Mouse (Mus musculus): ENCODE data around the gene Ltb. TPM values are rescaled to one million over a fixed set of nuclear protein-coding genes. Genes with fewer than 3 reads are reported as not detected.
A peak's percentile ranks its signal among the peaks of the same experiment; 100 is the strongest.
"Not testable (repeated sequence)": the region's sequence is repeated elsewhere in the genome, so short reads cannot be mapped to it uniquely, and the experiment has no call there.

Gene Ltb
- polyA plus RNA-seq, 1 experiment from 2014 or later = 0.64 TPM

DNA sequence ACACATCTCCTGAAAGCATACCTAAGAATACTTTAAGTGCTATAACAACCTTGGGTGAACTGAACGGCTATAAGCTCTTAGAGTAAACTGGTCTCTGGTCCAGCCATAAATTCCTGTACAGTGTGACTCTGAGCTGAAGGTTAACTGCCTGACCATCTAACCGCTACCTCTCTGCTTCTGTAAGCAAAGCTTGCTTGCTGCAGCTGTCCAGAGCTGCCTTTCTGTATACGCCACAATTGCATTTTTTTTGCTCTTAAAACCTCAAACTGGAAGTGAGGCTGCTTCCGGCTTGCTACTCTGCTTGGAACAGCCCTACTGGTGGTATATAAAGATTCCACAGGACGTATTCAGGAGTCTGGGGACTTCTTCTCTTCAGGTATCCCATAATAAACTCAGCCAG is 38.4 kb downstream of the Ltb start:
- Histone ChIP-seq H3K36me3 (peaks cover 53% of the 10 kb centered on the region), H3K9me3 (no peaks in the 10 kb centered on the region), H3K4me1 (peaks cover 37% of the 10 kb centered on the region), H3K9ac (peak overlapping the region; percentile 94; the same call in 1 of the 2 replicates), H3K27me3 (replicated peaks) (no peaks in the 10 kb centered on the region), H3K27ac (replicated peaks) (peak overlapping the region; percentile 98), H3K4me2 (0 out of 2 replicates have a peak overlapping the region, but pooled peaks have one; percentile 25), H3K4me3 (no peak overlapping the region)
- WGBS = 75% methylated on average over 5 of the region's 5 CpGs
- no peak for ATAC-seq (ENCODE audit: extremely low read depth, insufficient number of reproducible peaks, low FRiP score, low TSS enrichment)

DNA sequence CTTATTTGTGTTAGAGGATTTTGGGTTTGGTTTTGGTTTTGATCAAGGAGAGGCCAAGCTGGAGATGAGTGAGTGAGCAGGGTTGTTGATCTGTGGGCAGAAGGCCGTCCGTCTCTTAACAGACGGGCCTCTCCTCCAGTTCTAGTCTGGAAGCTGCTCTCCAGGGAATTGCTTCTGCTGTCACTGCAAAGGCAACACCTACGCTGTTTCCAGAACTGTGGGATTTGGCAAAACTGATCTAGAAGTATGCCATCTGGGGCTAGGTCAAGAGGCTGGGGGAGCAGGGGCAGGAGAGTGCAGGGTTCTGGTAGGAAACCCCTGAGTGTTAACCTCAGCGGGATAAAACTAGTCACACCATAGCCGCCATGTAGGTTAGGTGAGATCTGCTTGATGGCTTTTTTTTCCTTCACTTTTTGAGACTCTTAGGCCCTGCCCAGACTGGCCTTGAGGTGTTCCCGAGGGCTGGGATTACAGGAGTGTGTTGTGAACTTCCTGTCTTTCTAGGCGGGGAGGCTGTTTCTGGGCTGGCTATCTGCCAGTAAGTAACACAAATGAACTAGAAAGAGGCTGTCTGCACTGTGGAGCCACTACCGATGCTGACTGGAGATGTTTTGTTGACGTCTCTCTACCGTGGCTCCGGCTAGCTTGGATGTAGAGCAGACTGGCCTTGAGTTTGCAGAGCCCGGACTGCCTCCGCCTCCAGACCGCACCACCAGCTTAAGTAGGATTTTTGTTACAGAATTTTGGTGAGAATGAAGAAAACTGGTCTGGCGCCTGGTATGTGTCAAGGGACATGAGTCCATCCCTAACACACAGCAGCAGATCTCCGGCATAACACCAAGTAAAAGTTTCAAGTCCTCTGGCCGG is 39.1 kb downstream of the Ltb start, which contains the start of gene Atp6v1g2:
Gene Atp6v1g2, plus strand, starts transcription at position 547 of the 867 bp plus-strand sequence.
- no peak for ATAC-seq (ENCODE audit: extremely low read depth, insufficient number of reproducible peaks, low FRiP score, low TSS enrichment)
- peak within 1 kb of the TSS; percentile 74 for H3K4me3 ChIP-seq
- H3K27me3 ChIP-seq (replicated peaks) = no peaks in the 10 kb centered on the region
- H3K27ac ChIP-seq (replicated peaks) = peak within 1 kb of the TSS; percentile 98
- no peaks in the 10 kb centered on the region for H3K9me3 ChIP-seq
- H3K4me2 ChIP-seq = peak within 1 kb of the TSS; percentile 91
- peaks cover 37% of the 10 kb centered on the region for H3K4me1 ChIP-seq
- peaks cover 47% of the 10 kb centered on the region for H3K36me3 ChIP-seq
- H3K9ac ChIP-seq = peak within 1 kb of the TSS; percentile 94
- 53% methylated on average over 18 of the region's 18 CpGs for WGBS

DNA sequence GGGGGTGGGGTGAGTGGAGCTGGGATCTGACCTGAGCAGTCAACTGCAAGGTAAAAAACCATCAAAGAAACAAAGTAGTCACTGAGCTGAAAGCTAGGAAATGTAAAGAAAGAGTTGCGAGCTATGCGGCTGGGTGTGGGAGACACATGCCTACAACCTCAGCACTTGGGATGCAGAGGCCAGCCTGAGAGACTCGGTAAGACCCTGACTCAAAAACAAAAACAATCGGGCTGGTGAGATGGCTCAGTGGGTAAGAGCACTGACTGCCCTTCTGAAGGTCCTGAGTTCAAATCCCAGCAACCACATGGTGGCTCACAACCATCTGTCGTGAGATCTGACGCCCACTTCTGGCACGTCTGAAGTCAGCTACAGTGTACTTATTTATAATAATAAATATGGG is 39.9 kb downstream of the Ltb start:
- peak overlapping the region; percentile 91 for H3K4me2 ChIP-seq
- H3K27me3 ChIP-seq (replicated peaks); H3K9me3 ChIP-seq; ATAC-seq (ENCODE audit: extremely low read depth, insufficient number of reproducible peaks, low FRiP score, low TSS enrichment): not testable (repeated sequence)
- H3K4me1 ChIP-seq = peaks cover 37% of the 10 kb centered on the region
- peak overlapping the region; percentile 98 for H3K27ac ChIP-seq (replicated peaks)
- WGBS = 76% methylated on average over 7 of the region's 7 CpGs
- peak overlapping the region; percentile 74 for H3K4me3 ChIP-seq
- H3K9ac ChIP-seq = peak overlapping the region; percentile 94
- H3K36me3 ChIP-seq = peaks cover 40% of the 10 kb centered on the region

DNA sequence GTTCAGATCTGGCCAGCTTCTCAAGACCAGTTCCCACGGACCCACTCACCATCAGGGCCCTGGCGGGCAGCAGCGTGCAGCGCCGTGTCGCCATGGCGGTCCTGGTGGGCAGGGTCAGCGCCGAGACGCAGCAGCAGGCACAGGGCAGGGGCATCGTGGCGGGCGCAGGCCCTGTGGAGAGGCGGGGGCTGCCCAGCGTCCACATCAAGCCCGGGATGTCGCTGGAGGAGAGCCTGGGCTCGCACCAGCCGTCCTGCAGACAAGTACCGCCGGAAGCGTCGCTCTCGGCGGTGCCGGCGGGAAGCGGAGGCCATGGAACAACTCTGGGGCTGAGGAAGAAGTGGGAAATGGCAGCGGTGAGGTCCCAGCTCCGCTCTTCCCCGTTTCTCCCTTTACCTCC is 40.7 kb downstream of the Ltb start:
- ATAC-seq (ENCODE audit: extremely low read depth, insufficient number of reproducible peaks, low FRiP score, low TSS enrichment) = no peak

DNA sequence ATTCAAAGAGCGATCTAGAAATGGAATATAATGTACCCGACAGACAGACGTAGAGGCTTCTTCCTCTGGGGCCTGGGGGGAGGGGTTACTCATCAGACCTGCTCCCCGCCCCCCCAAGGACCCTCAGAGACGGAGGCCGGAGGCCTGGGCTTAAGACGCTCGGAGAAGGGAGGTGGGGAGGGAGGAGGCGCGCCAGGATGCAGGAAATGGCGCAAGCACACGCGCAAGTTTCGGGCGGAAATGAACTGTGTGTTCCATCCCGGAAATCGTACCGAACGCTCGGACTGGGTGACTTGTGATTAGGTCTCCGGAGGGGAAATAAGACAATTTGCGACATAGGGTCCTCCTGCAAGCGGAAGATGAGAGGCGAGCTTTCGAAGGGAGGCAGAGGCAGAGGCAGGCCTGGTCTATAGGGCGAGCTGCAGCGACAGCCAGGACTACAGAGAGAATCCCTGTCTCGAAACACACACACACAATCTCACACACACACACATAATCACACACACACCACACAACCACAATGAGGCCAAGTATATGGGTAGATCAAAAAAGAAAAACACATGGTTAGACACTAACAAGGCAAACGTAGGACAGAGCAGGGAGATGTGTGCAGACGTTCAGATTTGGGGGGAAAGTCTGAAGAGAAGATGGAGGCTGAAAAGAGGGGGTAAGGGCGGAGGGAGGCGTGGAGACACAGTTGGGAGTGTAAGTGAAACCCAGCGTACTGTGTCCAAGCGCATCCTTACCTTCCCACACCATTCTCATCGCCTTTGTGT is 41.6 kb downstream of the Ltb start, which contains the start of gene Nfkbil1:
Gene Nfkbil1, minus strand, starts transcription at position 179 of the 776 bp plus-strand sequence.
- WGBS = under 1% methylated on average over 35 of the region's 35 CpGs
- Histone ChIP-seq H3K27me3 (replicated peaks) (no peaks in the 10 kb centered on the region), H3K4me2 (peak within 1 kb of the TSS; percentile 91), H3K9ac (peak within 1 kb of the TSS; percentile 94), H3K27ac (replicated peaks) (peak within 1 kb of the TSS; percentile 98), H3K4me3 (peak within 1 kb of the TSS; percentile 74), H3K4me1 (peaks cover 49% of the 10 kb centered on the region), H3K9me3 (no peaks in the 10 kb centered on the region), H3K36me3 (peaks cover 24% of the 10 kb centered on the region)
- peak; percentile 65 for ATAC-seq (ENCODE audit: extremely low read depth, insufficient number of reproducible peaks, low FRiP score, low TSS enrichment)

More for the DNA sequence above, 40.7 kb downstream of the Ltb start:
- 2% methylated on average over 30 of the region's 31 CpGs for WGBS
- H3K9me3 ChIP-seq = no peaks in the 10 kb centered on the region
- no peaks in the 10 kb centered on the region for H3K27me3 ChIP-seq (replicated peaks)
- peak overlapping the region; percentile 74 for H3K4me3 ChIP-seq
- peak overlapping the region; percentile 98 for H3K27ac ChIP-seq (replicated peaks)
- H3K4me1 ChIP-seq = peaks cover 40% of the 10 kb centered on the region
- peaks cover 32% of the 10 kb centered on the region for H3K36me3 ChIP-seq
- H3K4me2 ChIP-seq = peak overlapping the region; percentile 91
- peak overlapping the region; percentile 94 for H3K9ac ChIP-seq

DNA sequence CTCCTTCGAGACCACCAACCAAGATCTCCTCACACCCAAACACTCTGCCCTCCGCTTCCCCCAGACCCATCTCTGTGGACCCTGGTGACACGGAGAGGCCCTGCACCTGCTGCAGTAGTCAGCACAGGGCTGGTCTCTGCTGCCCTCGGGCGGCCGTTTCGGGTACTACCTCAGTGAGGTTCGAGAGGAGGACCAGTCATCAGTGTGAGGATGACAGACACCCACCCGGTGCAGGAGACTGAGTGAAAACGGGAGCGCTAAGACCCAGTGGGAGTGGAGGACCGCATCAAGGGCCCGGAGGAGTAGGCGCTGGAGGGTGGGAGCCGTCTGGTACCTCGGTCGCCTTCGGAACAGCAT is 42.1 kb downstream of the Ltb start:
- peak; percentile 45 for ATAC-seq (ENCODE audit: extremely low read depth, insufficient number of reproducible peaks, low FRiP score, low TSS enrichment)
- Histone ChIP-seq H3K9ac (peak overlapping the region; percentile 94), H3K36me3 (peaks cover 18% of the 10 kb centered on the region), H3K9me3 (no peaks in the 10 kb centered on the region), H3K4me1 (peaks cover 51% of the 10 kb centered on the region), H3K27me3 (replicated peaks) (no peaks in the 10 kb centered on the region), H3K4me3 (peak overlapping the region; percentile 74), H3K4me2 (peak overlapping the region; percentile 91), H3K27ac (replicated peaks) (peak overlapping the region; percentile 98)
- 1% methylated on average over 18 of the region's 18 CpGs for WGBS

DNA sequence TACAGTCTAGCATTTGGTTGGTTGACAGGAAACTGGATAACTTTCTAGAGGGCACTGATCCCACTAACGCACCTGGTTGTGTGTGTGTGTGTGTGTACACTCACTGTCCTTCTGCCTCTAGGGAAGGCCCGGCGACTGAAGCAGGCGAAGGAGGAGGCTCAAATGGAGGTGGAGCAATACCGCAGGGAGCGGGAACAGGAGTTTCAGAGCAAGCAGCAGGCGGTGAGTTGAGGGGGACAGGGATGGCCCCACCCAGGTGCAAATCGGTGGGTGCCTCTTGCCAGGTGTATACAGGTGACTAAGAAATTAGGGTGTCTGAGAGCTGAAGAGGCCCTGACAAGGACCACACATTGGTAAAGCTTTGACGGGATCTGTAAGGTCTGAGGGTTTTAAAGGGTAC is 42.8 kb downstream of the Ltb start:
- no peak overlapping the region for H3K27ac ChIP-seq (replicated peaks)
- WGBS = 67% methylated on average over 9 of the region's 9 CpGs
- no peaks in the 10 kb centered on the region for H3K9me3 ChIP-seq
- H3K4me3 ChIP-seq = no peak overlapping the region
- H3K9ac ChIP-seq = 0 out of 2 replicates have a peak overlapping the region, but pooled peaks have one; percentile 45
- H3K4me2 ChIP-seq = no peak overlapping the region
- H3K27me3 ChIP-seq (replicated peaks) = no peaks in the 10 kb centered on the region
- H3K36me3 ChIP-seq = peaks cover 18% of the 10 kb centered on the region
- peaks cover 47% of the 10 kb centered on the region for H3K4me1 ChIP-seq
- ATAC-seq (ENCODE audit: extremely low read depth, insufficient number of reproducible peaks, low FRiP score, low TSS enrichment) = no peak

DNA sequence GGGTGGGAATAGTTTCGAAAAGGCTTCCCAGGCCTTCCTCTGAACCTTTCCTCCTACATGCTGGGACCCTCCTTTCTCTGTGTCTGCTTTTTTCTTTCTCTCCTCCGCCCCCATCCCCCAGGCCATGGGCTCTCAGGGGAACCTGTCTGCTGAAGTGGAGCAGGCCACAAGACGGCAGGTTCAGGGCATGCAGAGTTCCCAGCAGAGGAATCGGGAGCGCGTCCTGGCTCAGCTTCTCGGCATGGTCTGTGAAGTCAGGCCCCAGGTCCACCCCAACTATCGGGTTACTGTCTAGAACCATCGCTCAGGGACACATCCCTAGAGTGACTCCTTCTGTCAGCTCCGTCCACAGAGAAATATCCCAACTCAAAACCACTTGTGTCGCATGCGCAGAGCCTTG is 43.3 kb downstream of the Ltb start:
- H3K27ac ChIP-seq (replicated peaks) = no peak overlapping the region

DNA sequence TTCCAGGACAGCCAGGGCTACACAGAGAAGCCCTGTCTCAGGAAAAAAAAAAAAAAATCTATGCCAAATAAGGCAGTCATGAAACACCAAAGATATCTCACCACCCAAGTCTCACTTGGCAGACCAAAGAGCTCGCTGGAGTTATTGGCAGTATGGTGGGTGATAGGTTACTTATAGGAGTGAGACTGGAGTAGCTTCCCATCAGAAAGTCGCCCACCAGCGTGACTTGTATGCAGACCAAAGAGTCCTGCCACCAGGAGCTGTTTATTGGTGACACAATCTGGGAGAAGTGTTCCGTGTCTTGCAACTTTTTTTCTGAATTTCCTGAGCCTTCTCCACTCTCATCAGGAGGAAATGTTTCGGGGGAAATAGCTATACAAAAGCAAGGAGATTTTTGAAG is 45.5 kb downstream of the Ltb start:
- Histone ChIP-seq H3K36me3 (peaks cover 22% of the 10 kb centered on the region), H3K9ac (no peak overlapping the region), H3K9me3 (no peaks in the 10 kb centered on the region), H3K4me1 (peaks cover 37% of the 10 kb centered on the region), H3K4me2 (no peak overlapping the region), H3K27me3 (replicated peaks) (no peaks in the 10 kb centered on the region), H3K27ac (replicated peaks) (no peak overlapping the region), H3K4me3 (no peak overlapping the region)
- ATAC-seq (ENCODE audit: extremely low read depth, insufficient number of reproducible peaks, low FRiP score, low TSS enrichment) = no peak
- WGBS = 70% methylated on average over 5 of the region's 5 CpGs

More for the DNA sequence above, 43.3 kb downstream of the Ltb start:
- peaks cover 14% of the 10 kb centered on the region for H3K36me3 ChIP-seq
- no peak overlapping the region for H3K4me3 ChIP-seq
- H3K9ac ChIP-seq = 0 out of 2 replicates have a peak overlapping the region, but pooled peaks have one; percentile 45
- peaks cover 42% of the 10 kb centered on the region for H3K4me1 ChIP-seq
- H3K4me2 ChIP-seq = no peak overlapping the region
- no peaks in the 10 kb centered on the region for H3K27me3 ChIP-seq (replicated peaks)
- ATAC-seq (ENCODE audit: extremely low read depth, insufficient number of reproducible peaks, low FRiP score, low TSS enrichment) = no peak
- WGBS = 79% methylated on average over 12 of the region's 12 CpGs
- no peaks in the 10 kb centered on the region for H3K9me3 ChIP-seq

DNA sequence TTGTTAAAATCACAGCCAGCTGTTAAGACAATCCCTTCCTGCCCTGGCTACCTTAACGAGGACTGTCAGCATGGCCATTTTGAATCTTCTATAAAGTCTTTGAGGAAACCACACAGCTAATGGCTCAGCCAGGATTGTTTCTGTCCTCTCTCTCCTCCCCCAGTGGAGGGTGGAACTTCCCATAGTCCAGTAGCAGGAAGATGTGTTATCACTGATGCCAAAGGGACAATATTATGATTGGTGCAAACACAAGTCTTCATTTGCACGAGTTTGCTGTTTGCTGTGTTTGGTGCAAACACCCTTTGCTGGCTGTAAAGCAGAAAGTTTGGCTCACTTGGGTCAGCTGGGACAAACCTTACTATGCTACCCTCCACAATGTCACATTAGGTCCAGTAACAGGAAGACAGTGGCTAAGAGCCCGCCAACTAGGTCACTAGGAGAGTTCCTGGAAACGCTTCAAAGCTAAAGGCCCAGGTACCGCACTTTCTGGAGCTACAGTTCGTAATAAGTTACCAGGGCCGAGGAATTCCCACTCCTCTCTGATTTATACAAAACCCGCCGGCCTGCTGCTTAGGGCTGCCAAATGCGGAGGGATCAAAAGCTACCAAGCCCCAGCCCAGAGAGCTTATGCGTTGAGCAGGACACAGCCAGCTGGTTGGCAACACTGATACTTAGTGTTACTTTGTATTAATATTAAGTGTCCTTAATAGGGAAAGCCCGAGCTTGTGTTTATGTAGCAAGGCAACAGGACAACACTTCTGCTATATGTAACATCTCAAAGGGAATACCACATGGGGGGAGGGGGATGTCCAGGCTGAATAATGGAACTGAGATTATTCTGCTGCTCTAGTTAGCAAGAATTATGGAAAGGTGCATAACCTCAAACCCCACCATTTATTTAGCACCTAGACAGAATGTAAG is 46.4 kb downstream of the Ltb start:
- WGBS = 30% methylated on average over 12 of the region's 12 CpGs
- ATAC-seq (ENCODE audit: extremely low read depth, insufficient number of reproducible peaks, low FRiP score, low TSS enrichment) = no peak
- Histone ChIP-seq H3K36me3 (peaks cover 31% of the 10 kb centered on the region), H3K27me3 (replicated peaks) (no peaks in the 10 kb centered on the region), H3K27ac (replicated peaks) (peak overlapping the region; percentile 99), H3K4me3 (peak overlapping the region; percentile 95), H3K9ac (peak overlapping the region; percentile 100), H3K4me1 (peaks cover 45% of the 10 kb centered on the region), H3K9me3 (no peaks in the 10 kb centered on the region), H3K4me2 (peak overlapping the region; percentile 73)
